Mouse (Mus musculus) heart, adult 10 weeks (tissue): ENCODE results near the gene Ran. TPM values are rescaled to one million over a fixed set of nuclear protein-coding genes. Genes with fewer than 3 reads are reported as not detected.

Experiments used
- polyA plus RNA-seq: library from polyadenylated mRNA; stranded (reverse); fragments of 350-450 nt; fragmentation: Illumina TruSeq; extraction: RNeasy Lipid Tissue Mini Kit (QIAGEN cat#74804); gene quantifications from one replicate; pipeline ENCODE4 v1.2.3, GENCODE M21; 2014; ENCODE audit warnings: low read depth, low replicate concordance

Gene Ran
- 140 TPM for polyA plus RNA-seq

GRCm38 (mm10) chr5:129019497-129020299, at the start of gene Ran:
Ran (plus strand) TSS chr5:129020069.

DNA sequence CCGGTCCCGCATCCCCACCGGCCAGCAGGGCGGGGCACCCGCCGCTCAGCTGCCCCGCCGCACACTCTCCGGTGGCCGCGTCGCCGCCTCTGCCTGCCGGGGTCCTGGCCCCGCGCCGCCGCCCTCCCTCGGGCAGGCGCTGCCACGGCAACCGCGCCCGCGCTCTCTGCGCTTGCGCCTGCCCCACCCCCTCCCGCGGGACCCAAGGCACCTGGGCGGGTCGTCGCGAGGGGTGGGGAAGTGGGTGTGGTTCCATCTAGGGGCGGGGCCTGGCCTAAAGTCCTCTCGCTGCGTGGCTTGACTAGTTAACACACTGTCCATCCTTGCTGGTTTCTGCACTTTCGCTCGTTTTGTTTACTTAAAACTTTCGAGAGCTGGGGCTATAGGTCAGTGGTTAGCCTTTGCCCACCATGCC, 11.4 kb upstream of the Ran start, which contains the start of gene Stx2:
Gene Stx2, minus strand, starts transcription at position 163 of the 415 bp plus-strand sequence.

Other genes starting within 250 kb of the Ran start
- gene Rimbp2, start 66.6 kb upstream of the Ran start, polyA plus RNA-seq = not detected
- gene Stx2, start 11.5 kb upstream of the Ran start, polyA plus RNA-seq = 12.9 TPM
- 4.5 TPM for gene Adgrd1, start 76.7 kb downstream of the Ran start, polyA plus RNA-seq